Mouse (Mus musculus) heart, embryonic 11.5 days (tissue): Measurements from ENCODE around the gene Lrrc8c. TPM values are rescaled to one million over a fixed set of nuclear protein-coding genes. Genes with fewer than 3 reads are reported as not detected.

Source experiments
- ATAC-seq: fragments of 200-750 bp; cut with Nextera tagmentation; replicated peaks from 2 replicates; pipeline ENCODE4 v1.8.0; 2017; ENCODE audit warnings: moderate library complexity; ENCODE audit not compliant: insufficient number of reproducible peaks, low FRiP score, low TSS enrichment
- H3K27ac ChIP-seq: fragments of 300-500 bp; sonication (generic); 2 replicates; pipeline ENCODE4 v1.5.1; 2014; ENCODE audit warnings: mild to moderate bottlenecking, low read depth, low read length
- H3K27me3 ChIP-seq: fragments of 300-500 bp; sonication (generic); 2 replicates; pipeline ENCODE4 v1.6.1; 2014; ENCODE audit warnings: mild to moderate bottlenecking, low read length, mixed read lengths; ENCODE audit not compliant: control insufficient read depth, insufficient read depth
- H3K36me3 ChIP-seq: fragments of 300-500 bp; sonication (generic); 2 replicates; pipeline ENCODE4 v1.6.1; 2014; ENCODE audit warnings: mild to moderate bottlenecking, low read length, moderate library complexity, mixed read lengths; ENCODE audit not compliant: control insufficient read depth, insufficient read depth
- H3K4me1 ChIP-seq: fragments of 300-500 bp; sonication (generic); 2 replicates; pipeline ENCODE4 v1.6.1; 2014; ENCODE audit warnings: low read length; ENCODE audit not compliant: control insufficient read depth, insufficient read depth
- H3K4me2 ChIP-seq: fragments of 300-500 bp; sonication (generic); 2 replicates; pipeline ENCODE4 v1.6.1; 2014; ENCODE audit warnings: mild to moderate bottlenecking, moderate library complexity
- H3K4me3 ChIP-seq: fragments of 300-500 bp; sonication (generic); 2 replicates; pipeline ENCODE4 v1.5.1; 2014; ENCODE audit warnings: low read depth, low read length
- H3K9ac ChIP-seq: fragments of 300-500 bp; sonication (generic); 2 replicates; pipeline ENCODE4 v1.6.1; 2014; ENCODE audit warnings: mild to moderate bottlenecking, low read depth, low read length, moderate library complexity
- H3K9me3 ChIP-seq: fragments of 300-500 bp; sonication (generic); replicated peaks from 2 replicates; pipeline ENCODE4 v1.6.1; 2016; ENCODE audit warnings: low read length; ENCODE audit not compliant: control insufficient read depth
- WGBS: fragments of 180-500 bp; shearing (Covaris S2); extraction: QIAGEN DNeasy Blood & Tissue Kit; methylation state at CpG from one replicate; pipeline ENCODE4 v1.1.7; 2014; ENCODE audit not compliant: insufficient replicate concordance; 5-methylcytosine and 5-hydroxymethylcytosine counted together
- polyA plus RNA-seq: library from polyadenylated mRNA; unstranded; fragments of >200 nt; fragmentation: Nextera tagmentation; extraction: Ambion mirVana; gene quantifications from 2 replicates; pipeline ENCODE4 v1.2.1, GENCODE M21; 2014

Gene Lrrc8c
- polyA plus RNA-seq, 1 experiment from 2014 or later: 33.5 TPM

- Histone ChIP-seq H3K9me3 (no peaks in the 10 kb centered on the region), H3K4me3 (no peak overlapping the region), H3K27ac (no peak overlapping the region), H3K27me3 (no peaks in the 10 kb centered on the region; the same call in 1 of the 2 replicates), H3K9ac (no peak overlapping the region), H3K4me1 (peaks cover 7% of the 10 kb centered on the region; the same call in 1 of the 2 replicates), H3K4me2 (no peak overlapping the region), H3K36me3 (no peaks in the 10 kb centered on the region)
- 82% methylated on average over 7 of the region's 7 CpGs for whole genome bisulfite sequencing
- no peak for ATAC-seq
These were observed 22.6 kb upstream of the Lrrc8c start for GRCm38 (mm10) chr5:105496586-105496985.

GRCm38 (mm10) chr5:105498429-105499000 is 20.7 kb upstream of the Lrrc8c start:
- no peak overlapping the region for H3K27ac ChIP-seq
- no peak overlapping the region for H3K4me3 ChIP-seq
- H3K9me3 ChIP-seq: no peaks in the 10 kb centered on the region
- no peak overlapping the region for H3K4me2 ChIP-seq
- H3K36me3 ChIP-seq: no peaks in the 10 kb centered on the region
- peaks cover 7% of the 10 kb centered on the region; the same call in 1 of the 2 replicates for H3K4me1 ChIP-seq
- 69% methylated on average over 4 of the region's 4 CpGs for WGBS
- no peak overlapping the region for H3K9ac ChIP-seq
- no peaks in the 10 kb centered on the region; the same call in 1 of the 2 replicates for H3K27me3 ChIP-seq
- ATAC-seq: no peak

GRCm38 (mm10) chr5:105499396-105499795 is 19.8 kb upstream of the Lrrc8c start:
- H3K27me3 ChIP-seq: no peaks in the 10 kb centered on the region
- 38% methylated on average over 1 of the region's 1 CpGs for WGBS
- no peak overlapping the region for H3K4me2 ChIP-seq
- H3K27ac ChIP-seq: no peak overlapping the region
- peaks cover 7% of the 10 kb centered on the region; the same call in 1 of the 2 replicates for H3K4me1 ChIP-seq
- H3K36me3 ChIP-seq: no peaks in the 10 kb centered on the region
- no peak overlapping the region for H3K4me3 ChIP-seq
- H3K9ac ChIP-seq: no peak overlapping the region
- no peaks in the 10 kb centered on the region for H3K9me3 ChIP-seq
- no peak for ATAC-seq

GRCm38 (mm10) chr5:105500132-105501121 is 18.8 kb upstream of the Lrrc8c start:
- H3K36me3 ChIP-seq: no peaks in the 10 kb centered on the region
- no peak overlapping the region for H3K27ac ChIP-seq
- no peak overlapping the region for H3K4me2 ChIP-seq
- H3K9ac ChIP-seq: no peak overlapping the region
- no peaks in the 10 kb centered on the region for H3K27me3 ChIP-seq
- peaks cover 7% of the 10 kb centered on the region; the same call in 1 of the 2 replicates for H3K4me1 ChIP-seq
- 53% methylated on average over 12 of the region's 12 CpGs for WGBS
- no peaks in the 10 kb centered on the region for H3K9me3 ChIP-seq
- ATAC-seq: no peak
- no peak overlapping the region for H3K4me3 ChIP-seq

- H3K9ac ChIP-seq: no peak overlapping the region
- no peak overlapping the region for H3K27ac ChIP-seq
- H3K36me3 ChIP-seq: no peaks in the 10 kb centered on the region
- H3K4me3 ChIP-seq: no peak overlapping the region
- H3K27me3 ChIP-seq: no peaks in the 10 kb centered on the region
- ATAC-seq: no peak
- no peak overlapping the region for H3K4me2 ChIP-seq
- peaks cover 5% of the 10 kb centered on the region for H3K4me1 ChIP-seq
- WGBS: 80% methylated on average over 3 of the region's 3 CpGs
- no peaks in the 10 kb centered on the region for H3K9me3 ChIP-seq
These were observed 18.1 kb upstream of the Lrrc8c start for GRCm38 (mm10) chr5:105501136-105501535.

- ATAC-seq: no peak
- WGBS: 91% methylated on average over 6 of the region's 6 CpGs
- no peaks in the 10 kb centered on the region for H3K36me3 ChIP-seq
These were observed 10.4 kb upstream of the Lrrc8c start for GRCm38 (mm10) chr5:105508813-105509212.

GRCm38 (mm10) chr5:105512297-105512696 is 6.9 kb upstream of the Lrrc8c start:
- WGBS: 45% methylated on average over 4 of the region's 4 CpGs

More at GRCm38 (mm10) chr5:105508813-105509212, 10.4 kb upstream of the Lrrc8c start:
- Histone ChIP-seq H3K4me1 (peaks cover 5% of the 10 kb centered on the region; the same call in 1 of the 2 replicates), H3K27me3 (no peaks in the 10 kb centered on the region), H3K27ac (no peak overlapping the region), H3K4me2 (no peak overlapping the region), H3K9me3 (no peaks in the 10 kb centered on the region), H3K4me3 (no peak overlapping the region), H3K9ac (no peak overlapping the region)

GRCm38 (mm10) chr5:105515532-105515931 is 3.7 kb upstream of the Lrrc8c start:
- Histone ChIP-seq H3K36me3 (no peaks in the 10 kb centered on the region), H3K4me1 (peaks cover 17% of the 10 kb centered on the region), H3K4me2 (no peak overlapping the region), H3K27me3 (no peaks in the 10 kb centered on the region), H3K9ac (no peak overlapping the region), H3K27ac (no peak overlapping the region), H3K4me3 (no peak overlapping the region), H3K9me3 (no peaks in the 10 kb centered on the region)
- 76% methylated on average over 6 of the region's 6 CpGs for WGBS
- ATAC-seq: no peak

More at GRCm38 (mm10) chr5:105512297-105512696, 6.9 kb upstream of the Lrrc8c start:
- H3K4me1 ChIP-seq: peaks cover 12% of the 10 kb centered on the region; the same call in 1 of the 2 replicates
- H3K4me2 ChIP-seq: no peak overlapping the region
- H3K9ac ChIP-seq: no peak overlapping the region
- no peaks in the 10 kb centered on the region for H3K36me3 ChIP-seq
- no peak overlapping the region for H3K4me3 ChIP-seq
- H3K27me3 ChIP-seq: no peaks in the 10 kb centered on the region
- H3K27ac ChIP-seq: no peak overlapping the region
- ATAC-seq: no peak
- no peaks in the 10 kb centered on the region for H3K9me3 ChIP-seq
